Mouse (Mus musculus) liver, embryonic 14.5 days (tissue): ENCODE measurements at regions not wholly inside any gene's neighbourhood (a gene's known extent, or its start where the extent isn't known, plus 50 kb on each side); places are given as distances from the start of the nearest gene placed in this dataset.

Experiments used
- ATAC-seq: fragments of 200-750 bp; cut with Nextera tagmentation; 2 replicates; pipeline ENCODE4 v1.8.0; 2017; ENCODE audit warnings: moderate number of reproducible peaks, mild to moderate bottlenecking, moderate library complexity; ENCODE audit not compliant: insufficient read depth
- DNase-seq, 3 experiments: peaks; one replicate each; pipeline ENCODE4 v3.0.0-alpha.2; 2012 to 2013; ENCODE audit warnings: low read depth in 3 of 3, low spot score in 3 of 3
- H3K27ac ChIP-seq: fragments of 300-500 bp; sonication (generic); 2 replicates; pipeline ENCODE4 v1.5.1; 2014; ENCODE audit warnings: moderate library complexity, mild to moderate bottlenecking, control low read depth, inconsistent platforms
- H3K27me3 ChIP-seq: fragments of 300-500 bp; sonication (generic); 2 replicates; pipeline ENCODE4 v1.6.1; 2014; ENCODE audit warnings: mild to moderate bottlenecking, low read length, moderate library complexity; ENCODE audit not compliant: control insufficient read depth, insufficient read depth
- H3K36me3 ChIP-seq: fragments of 300-500 bp; sonication (generic); replicated peaks from 2 replicates; pipeline ENCODE4 v1.6.1; 2014; ENCODE audit warnings: low read depth; ENCODE audit not compliant: control insufficient read depth, insufficient read depth
- H3K4me1 ChIP-seq, 2 experiments: fragments of 200-500 bp in 1 of 2; fragments of 300-500 bp in 1 of 2; sonication (generic) in 1 of 2; replicated peaks; 2 replicates each; pipeline ENCODE4 v1.6.1; 2012 to 2014; ENCODE audit warnings: antibody characterized with exemption in 1 of 2, inconsistent platforms in 1 of 2, low read length in 1 of 2; ENCODE audit not compliant: control insufficient read depth in 2 of 2, insufficient read depth in 2 of 2
- H3K4me2 ChIP-seq: fragments of 300-500 bp; sonication (generic); 2 replicates; pipeline ENCODE4 v1.6.1; 2014; ENCODE audit warnings: low read depth, mild to moderate bottlenecking, control low read depth, moderate library complexity
- H3K4me3 ChIP-seq, 2 experiments: fragments of 200-500 bp in 1 of 2; fragments of 300-500 bp in 1 of 2; sonication (generic) in 1 of 2; 2 replicates each; pipeline ENCODE4 v1.5.1; 2012 to 2014; ENCODE audit warnings: low read depth in 2 of 2, low read length in 2 of 2, mild to moderate bottlenecking in 2 of 2, control low read depth in 1 of 2, inconsistent platforms in 1 of 2, moderate library complexity in 1 of 2; ENCODE audit not compliant: insufficient read depth in 1 of 2
- H3K9ac ChIP-seq: fragments of 300-500 bp; sonication (generic); replicated peaks from 2 replicates; pipeline ENCODE4 v1.6.1; 2014; ENCODE audit warnings: mild to moderate bottlenecking, control low read depth, moderate library complexity
- H3K9me3 ChIP-seq: fragments of 300-500 bp; sonication (generic); 2 replicates; pipeline ENCODE4 v1.6.1; 2016; ENCODE audit warnings: low read length, mixed read lengths; ENCODE audit not compliant: control insufficient read depth
- CTCF ChIP-seq: IDR thresholded peaks from 2 replicates; pipeline ENCODE4 v1.5.1; 2016; ENCODE audit warnings: antibody characterized with exemption, low read depth, control low read depth
- EP300 ChIP-seq: IDR thresholded peaks from 2 replicates; pipeline ENCODE4 v1.6.1; 2016; ENCODE audit warnings: antibody characterized with exemption, low read depth
- WGBS: fragments of 180-500 bp; shearing (Covaris S2); extraction: QIAGEN DNeasy Blood & Tissue Kit; methylation state at CpG from one replicate; pipeline ENCODE4 v1.1.7; 2014; ENCODE audit not compliant: insufficient replicate concordance; 5-methylcytosine and 5-hydroxymethylcytosine counted together

- ATAC-seq (no peak), DNase-seq (no peak)
- H3K4me2 ChIP-seq = no peak overlapping the region
- H3K27me3 ChIP-seq = no peaks in the 10 kb centered on the region
- no peaks in the 10 kb centered on the region for H3K36me3 ChIP-seq
- 68% methylated on average over 7 of the region's 7 CpGs for WGBS
- no peaks in the 10 kb centered on the region for H3K9me3 ChIP-seq
- H3K4me3 ChIP-seq = no peak overlapping the region
- H3K27ac ChIP-seq = no peak overlapping the region
- TF ChIP-seq CTCF (no peak), EP300 (no peak)
- H3K9ac ChIP-seq = no peak overlapping the region
- H3K4me1 ChIP-seq = no peaks in the 10 kb centered on the region
These were observed 352.1 kb upstream of the Gm6657 start for GRCm38 (mm10) chr12:77841844-77842415.

DNA sequence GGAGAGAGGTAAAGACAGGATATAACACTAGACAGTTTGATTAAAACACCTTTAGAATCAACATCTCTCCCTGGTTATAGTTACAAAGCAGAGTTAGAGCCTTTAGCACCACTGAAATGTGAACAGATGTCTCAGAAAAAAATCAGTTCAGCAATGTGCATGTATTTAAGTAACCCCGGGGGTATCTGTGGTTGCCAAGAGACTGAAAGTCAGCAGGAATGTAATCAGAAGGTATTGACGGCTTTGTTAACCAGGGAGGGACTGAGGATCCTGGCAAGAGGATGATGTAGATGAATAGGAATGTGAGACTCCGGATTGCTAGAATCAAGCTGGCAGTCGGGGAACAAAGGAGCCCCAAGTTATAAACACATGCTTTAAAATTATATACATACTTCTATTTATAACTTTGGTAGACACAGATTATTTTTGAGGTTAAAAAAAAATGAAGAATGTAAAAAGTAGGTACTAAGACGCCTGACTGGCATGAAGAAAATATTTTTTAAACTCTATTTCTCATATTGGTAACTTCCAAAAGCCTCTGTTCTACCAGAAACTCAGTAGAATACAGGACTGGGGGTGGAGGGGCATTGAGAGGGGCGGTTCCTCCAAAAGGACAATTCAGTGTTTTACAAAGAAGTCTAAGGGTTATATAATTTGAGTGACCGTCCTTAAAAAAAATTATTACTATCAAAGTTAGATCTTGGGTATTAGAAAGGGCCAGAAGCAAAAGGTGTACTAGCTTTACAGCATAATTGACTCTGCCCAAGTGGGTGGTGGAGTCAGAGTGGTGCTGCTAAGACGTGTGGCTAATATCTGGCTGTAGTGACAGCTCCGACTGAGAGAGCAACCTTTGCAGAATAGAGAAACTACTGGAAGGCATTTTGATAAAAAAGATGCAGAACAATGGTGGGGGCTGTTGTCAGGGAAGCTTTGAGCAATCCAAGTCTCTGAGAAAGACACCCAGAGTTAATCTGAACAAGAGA lies 341.2 kb upstream of the Gm6657 start:
- TF ChIP-seq EP300 (no peak), CTCF (no peak)

DNA sequence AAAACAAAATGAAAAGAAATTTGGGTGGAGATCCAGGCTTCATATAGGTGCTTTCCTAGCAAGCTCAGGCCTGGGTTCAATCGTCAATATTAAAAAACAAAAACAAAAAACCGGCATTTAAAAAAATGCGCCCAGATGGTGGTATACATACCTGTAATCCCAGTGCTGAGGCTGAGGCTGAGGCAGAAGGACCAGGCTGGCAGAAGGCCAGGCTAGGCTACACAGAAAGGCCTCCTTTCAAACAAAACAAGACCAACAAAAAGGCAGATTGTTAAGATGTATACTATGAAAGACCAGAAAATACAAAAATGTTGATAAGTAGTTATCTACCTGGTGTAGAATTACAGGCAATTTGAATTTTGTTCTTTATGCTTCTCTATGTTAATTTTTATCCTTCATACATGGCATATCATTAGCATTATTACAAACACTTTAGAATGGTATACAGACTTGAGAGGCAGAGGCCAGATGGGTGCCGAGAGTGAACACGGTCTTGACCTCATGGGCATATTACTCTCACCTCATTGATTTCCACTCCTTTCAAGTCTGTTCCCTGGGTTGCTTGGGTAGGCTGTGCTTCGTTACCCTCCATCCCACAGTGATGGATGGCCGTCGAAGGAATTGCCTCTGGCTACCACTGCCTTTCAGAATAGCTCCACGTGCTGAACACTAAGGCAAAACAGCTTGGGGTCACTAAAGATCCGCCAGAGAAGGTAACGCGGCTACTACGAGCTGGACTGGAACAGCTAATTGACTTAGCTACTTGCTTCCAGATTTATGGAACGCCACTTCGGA lies 339.6 kb upstream of the Gm6657 start:
- DNase-seq = no peak
- Histone ChIP-seq H3K4me1 (no peaks in the 10 kb centered on the region), H3K36me3 (no peaks in the 10 kb centered on the region), H3K9me3 (no peaks in the 10 kb centered on the region), H3K27me3 (no peaks in the 10 kb centered on the region), H3K4me2 (no peak overlapping the region), H3K27ac (no peak overlapping the region), H3K9ac (no peak overlapping the region), H3K4me3 (no peak overlapping the region)
- WGBS = 71% methylated on average over 15 of the region's 15 CpGs
- ATAC-seq = no peak
- TF ChIP-seq EP300 (no peak), CTCF (no peak)

More for the DNA sequence above, 341.2 kb upstream of the Gm6657 start:
- Histone ChIP-seq H3K27me3 (no peaks in the 10 kb centered on the region), H3K9me3 (no peaks in the 10 kb centered on the region), H3K9ac (no peak overlapping the region), H3K4me1 (no peaks in the 10 kb centered on the region), H3K4me2 (no peak overlapping the region), H3K36me3 (no peaks in the 10 kb centered on the region), H3K4me3 (no peak overlapping the region), H3K27ac (no peak overlapping the region)
- no peak for DNase-seq
- WGBS = 37% methylated on average over 9 of the region's 9 CpGs
- no peak for ATAC-seq

- Histone ChIP-seq H3K4me1 (no peaks in the 10 kb centered on the region), H3K36me3 (no peaks in the 10 kb centered on the region), H3K4me2 (no peak overlapping the region), H3K27ac (no peak overlapping the region), H3K27me3 (no peaks in the 10 kb centered on the region), H3K9ac (no peak overlapping the region), H3K4me3 (no peak overlapping the region), H3K9me3 (no peaks in the 10 kb centered on the region)
- no peak for TF ChIP-seq CTCF
- TF ChIP-seq EP300 = no peak
- DNase-seq (no peak), ATAC-seq (no peak)
- 70% methylated on average over 12 of the region's 12 CpGs for WGBS
These were observed 338.2 kb upstream of the Gm6657 start for GRCm38 (mm10) chr12:77855796-77856195.
